Mouse (Mus musculus): ENCODE data around the gene Cnfn. TPM values are rescaled to one million over a fixed set of nuclear protein-coding genes. Genes with fewer than 3 reads are reported as not detected.
A peak's percentile ranks its signal among the peaks of the same experiment; 100 is the strongest.

The Cnfn gene
- polyA plus RNA-seq, 1 experiment from 2014 or later, result 80.3 TPM

GRCm38 (mm10) chr7:25393451-25394210 is 24.1 kb upstream of the Cnfn start:
- H3K4me2 ChIP-seq (ENCODE audit: low read depth, low read length), result peak overlapping the region; percentile 71
- no peak overlapping the region for H3K9ac ChIP-seq (ENCODE audit: low read depth, low read length)
- no peak for ATAC-seq (ENCODE audit: low read depth)
- no peak for DNase-seq (ENCODE audit: low spot score)
- WGBS, result 59% methylated on average over 8 of the region's 8 CpGs
- H3K4me1 ChIP-seq (ENCODE audit: control insufficient read depth, insufficient read depth, low read length), result peaks cover 20% of the 10 kb centered on the region
- H3K36me3 ChIP-seq (ENCODE audit: control insufficient read depth, insufficient read depth, low read length), result no peaks in the 10 kb centered on the region
- H3K4me3 ChIP-seq (ENCODE audit: low read depth, low read length), result no peak overlapping the region
- no peak overlapping the region for H3K27ac ChIP-seq (replicated peaks; ENCODE audit: low read depth, low read length)
- H3K9me3 ChIP-seq (ENCODE audit: control insufficient read depth, low read length), result no peaks in the 10 kb centered on the region
- no peaks in the 10 kb centered on the region for H3K27me3 ChIP-seq (replicated peaks; ENCODE audit: control insufficient read depth, insufficient read depth, low read length)

GRCm38 (mm10) chr7:25392851-25393250 is 23.3 kb upstream of the Cnfn start:
- H3K27me3 ChIP-seq (replicated peaks; ENCODE audit: control insufficient read depth, insufficient read depth, low read length), result no peaks in the 10 kb centered on the region
- peaks cover 8% of the 10 kb centered on the region; the same call in 1 of the 2 replicates for H3K36me3 ChIP-seq (ENCODE audit: control insufficient read depth, insufficient read depth, low read length)
- no peak overlapping the region for H3K27ac ChIP-seq (replicated peaks; ENCODE audit: low read depth, low read length)
- no peaks in the 10 kb centered on the region for H3K9me3 ChIP-seq (ENCODE audit: control insufficient read depth, low read length)
- H3K4me2 ChIP-seq (ENCODE audit: low read depth, low read length), result no peak overlapping the region
- DNase-seq (ENCODE audit: low spot score), result no peak
- ATAC-seq (ENCODE audit: low read depth), result no peak
- WGBS, result 41% methylated on average over 7 of the region's 7 CpGs
- H3K4me3 ChIP-seq (ENCODE audit: low read depth, low read length), result no peak overlapping the region
- peaks cover 20% of the 10 kb centered on the region for H3K4me1 ChIP-seq (ENCODE audit: control insufficient read depth, insufficient read depth, low read length)
- no peak overlapping the region for H3K9ac ChIP-seq (ENCODE audit: low read depth, low read length)

- DNase-seq (ENCODE audit: low spot score), result no peak
- Histone ChIP-seq H3K9ac (ENCODE audit: low read depth, low read length) (no peak overlapping the region), H3K9me3 (ENCODE audit: control insufficient read depth, low read length) (no peaks in the 10 kb centered on the region), H3K4me1 (ENCODE audit: control insufficient read depth, insufficient read depth, low read length) (peaks cover 20% of the 10 kb centered on the region), H3K27me3 (replicated peaks; ENCODE audit: control insufficient read depth, insufficient read depth, low read length) (no peaks in the 10 kb centered on the region), H3K4me2 (ENCODE audit: low read depth, low read length) (no peak overlapping the region), H3K27ac (replicated peaks; ENCODE audit: low read depth, low read length) (no peak overlapping the region), H3K4me3 (ENCODE audit: low read depth, low read length) (no peak overlapping the region), H3K36me3 (ENCODE audit: control insufficient read depth, insufficient read depth, low read length) (peaks cover 11% of the 10 kb centered on the region; the same call in 1 of the 2 replicates)
- no peak for ATAC-seq (ENCODE audit: low read depth)
- 57% methylated on average over 2 of the region's 2 CpGs for WGBS
Measured at GRCm38 (mm10) chr7:25391856-25392453, 22.4 kb upstream of the Cnfn start.

DNA sequence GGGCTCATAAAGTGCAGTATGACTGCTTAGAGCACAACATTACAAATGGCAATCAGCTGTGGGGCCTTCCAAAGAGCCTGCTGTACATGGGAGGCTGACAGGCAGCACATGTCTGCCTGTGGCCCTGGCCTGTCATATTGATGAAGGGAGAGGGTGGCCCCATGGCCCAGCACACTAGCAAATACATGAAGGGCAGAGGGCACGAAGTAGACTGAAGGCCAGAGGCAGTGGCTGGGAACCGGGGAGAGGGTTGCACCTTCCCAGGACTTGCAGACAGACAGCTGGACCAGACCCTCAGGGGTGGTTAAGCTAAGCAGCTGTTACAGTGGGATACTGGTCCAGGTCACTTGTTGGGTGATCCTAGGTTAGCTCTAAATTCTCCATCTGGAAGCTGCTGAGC is 21.5 kb upstream of the Cnfn start:
- Histone ChIP-seq H3K27ac (replicated peaks; ENCODE audit: low read depth, low read length) (no peak overlapping the region), H3K4me3 (ENCODE audit: low read depth, low read length) (no peak overlapping the region), H3K27me3 (replicated peaks; ENCODE audit: control insufficient read depth, insufficient read depth, low read length) (no peaks in the 10 kb centered on the region), H3K4me1 (ENCODE audit: control insufficient read depth, insufficient read depth, low read length) (peaks cover 17% of the 10 kb centered on the region), H3K4me2 (ENCODE audit: low read depth, low read length) (no peak overlapping the region), H3K36me3 (ENCODE audit: control insufficient read depth, insufficient read depth, low read length) (peaks cover 11% of the 10 kb centered on the region; the same call in 1 of the 2 replicates), H3K9ac (ENCODE audit: low read depth, low read length) (no peak overlapping the region), H3K9me3 (ENCODE audit: control insufficient read depth, low read length) (no peaks in the 10 kb centered on the region)
- ATAC-seq (ENCODE audit: low read depth), result no peak
- no peak for DNase-seq (ENCODE audit: low spot score)
- WGBS, result 28% methylated on average over 2 of the region's 2 CpGs

- DNase-seq (ENCODE audit: low spot score) (peak; percentile 31), ATAC-seq (ENCODE audit: low read depth) (peak; percentile 28)
- WGBS, result 48% methylated on average over 8 of the region's 8 CpGs
- H3K4me1 ChIP-seq (ENCODE audit: control insufficient read depth, insufficient read depth, low read length), result peaks cover 17% of the 10 kb centered on the region
- H3K27ac ChIP-seq (replicated peaks; ENCODE audit: low read depth, low read length), result no peak overlapping the region
- no peak overlapping the region for H3K4me2 ChIP-seq (ENCODE audit: low read depth, low read length)
- H3K4me3 ChIP-seq (ENCODE audit: low read depth, low read length), result no peak overlapping the region
- no peaks in the 10 kb centered on the region for H3K9me3 ChIP-seq (ENCODE audit: control insufficient read depth, low read length)
- H3K9ac ChIP-seq (ENCODE audit: low read depth, low read length), result 0 out of 2 replicates have a peak overlapping the region, but pooled peaks have one; percentile 4
- H3K27me3 ChIP-seq (replicated peaks; ENCODE audit: control insufficient read depth, insufficient read depth, low read length), result no peaks in the 10 kb centered on the region
- peaks cover 18% of the 10 kb centered on the region; the same call in 1 of the 2 replicates for H3K36me3 ChIP-seq (ENCODE audit: control insufficient read depth, insufficient read depth, low read length)
Measured at GRCm38 (mm10) chr7:25390054-25390770, 20.7 kb upstream of the Cnfn start.

- H3K36me3 ChIP-seq (ENCODE audit: control insufficient read depth, insufficient read depth, low read length), result peaks cover 30% of the 10 kb centered on the region; the same call in 1 of the 2 replicates
- H3K9me3 ChIP-seq (ENCODE audit: control insufficient read depth, low read length), result no peaks in the 10 kb centered on the region
- H3K4me3 ChIP-seq (ENCODE audit: low read depth, low read length), result no peak overlapping the region
- H3K4me1 ChIP-seq (ENCODE audit: control insufficient read depth, insufficient read depth, low read length), result peaks cover 10% of the 10 kb centered on the region
- no peak for ATAC-seq (ENCODE audit: low read depth)
- no peak overlapping the region for H3K9ac ChIP-seq (ENCODE audit: low read depth, low read length)
- DNase-seq (ENCODE audit: low spot score), result no peak
- WGBS, result 88% methylated on average over 7 of the region's 7 CpGs
- H3K4me2 ChIP-seq (ENCODE audit: low read depth, low read length), result no peak overlapping the region
- no peaks in the 10 kb centered on the region for H3K27me3 ChIP-seq (replicated peaks; ENCODE audit: control insufficient read depth, insufficient read depth, low read length)
- H3K27ac ChIP-seq (replicated peaks; ENCODE audit: low read depth, low read length), result no peak overlapping the region
Measured at GRCm38 (mm10) chr7:25388916-25389315, 19.4 kb upstream of the Cnfn start.

DNA sequence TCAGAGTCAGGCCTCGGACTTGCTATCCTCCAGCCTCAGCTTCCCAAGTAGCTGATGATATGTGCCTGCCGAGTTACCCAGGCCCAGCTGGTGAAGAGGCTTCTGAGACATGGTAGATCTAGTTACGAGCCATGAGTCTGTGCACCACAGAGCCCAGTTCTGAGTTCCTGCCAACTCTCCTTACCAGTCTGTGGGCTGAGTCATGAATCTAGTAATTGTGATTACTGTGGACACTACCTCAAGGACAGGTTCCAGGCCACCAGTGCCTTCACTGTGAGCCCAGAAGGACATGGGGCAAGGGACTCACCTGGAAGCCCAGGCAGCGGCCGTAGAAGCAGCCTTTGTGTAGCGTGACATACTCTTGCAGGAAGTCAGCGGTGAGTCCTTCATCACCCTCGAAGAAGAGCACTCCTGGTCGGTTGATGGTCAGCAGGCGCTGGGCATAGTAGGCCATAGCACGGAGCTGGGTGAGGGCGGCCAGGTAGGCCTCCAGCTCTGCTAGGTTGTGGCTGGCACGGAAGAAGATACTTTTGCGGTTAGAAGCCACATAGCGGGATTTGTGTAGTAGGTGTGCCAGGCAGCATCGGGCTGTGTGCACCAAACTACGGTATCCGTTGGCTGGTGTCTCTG is 18.4 kb upstream of the Cnfn start:
- no peak overlapping the region for H3K9ac ChIP-seq (ENCODE audit: low read depth, low read length)
- DNase-seq (ENCODE audit: low spot score) (no peak), ATAC-seq (ENCODE audit: low read depth) (no peak)
- H3K9me3 ChIP-seq (ENCODE audit: control insufficient read depth, low read length), result no peaks in the 10 kb centered on the region
- WGBS, result 94% methylated on average over 18 of the region's 18 CpGs
- H3K36me3 ChIP-seq (ENCODE audit: control insufficient read depth, insufficient read depth, low read length), result peaks cover 40% of the 10 kb centered on the region
- H3K27ac ChIP-seq (replicated peaks; ENCODE audit: low read depth, low read length), result no peak overlapping the region
- no peak overlapping the region for H3K4me2 ChIP-seq (ENCODE audit: low read depth, low read length)
- no peaks in the 10 kb centered on the region for H3K27me3 ChIP-seq (replicated peaks; ENCODE audit: control insufficient read depth, insufficient read depth, low read length)
- no peak overlapping the region for H3K4me3 ChIP-seq (ENCODE audit: low read depth, low read length)
- H3K4me1 ChIP-seq (ENCODE audit: control insufficient read depth, insufficient read depth, low read length), result peaks cover 8% of the 10 kb centered on the region; the same call in 1 of the 2 replicates

- ATAC-seq (ENCODE audit: low read depth), result no peak
- H3K27ac ChIP-seq (replicated peaks; ENCODE audit: low read depth, low read length), result 0 out of 2 replicates have a peak overlapping the region, but pooled peaks have one; percentile 35
Measured at GRCm38 (mm10) chr7:25385850-25386555, 16.5 kb upstream of the Cnfn start.

More at GRCm38 (mm10) chr7:25385850-25386555, 16.5 kb upstream of the Cnfn start:
- Histone ChIP-seq H3K4me2 (ENCODE audit: low read depth, low read length) (no peak overlapping the region), H3K9me3 (ENCODE audit: control insufficient read depth, low read length) (no peaks in the 10 kb centered on the region), H3K9ac (ENCODE audit: low read depth, low read length) (no peak overlapping the region), H3K36me3 (ENCODE audit: control insufficient read depth, insufficient read depth, low read length) (peaks cover 40% of the 10 kb centered on the region), H3K27me3 (replicated peaks; ENCODE audit: control insufficient read depth, insufficient read depth, low read length) (no peaks in the 10 kb centered on the region), H3K4me1 (ENCODE audit: control insufficient read depth, insufficient read depth, low read length) (peaks cover 8% of the 10 kb centered on the region; the same call in 1 of the 2 replicates), H3K4me3 (ENCODE audit: low read depth, low read length) (no peak overlapping the region)
- DNase-seq (ENCODE audit: low spot score), result peak; percentile 34
- WGBS, result 80% methylated on average over 12 of the region's 12 CpGs
